Comparison of ENCODE assay signal across 8 mouse cellular contexts in genomic region chr8:121905420-121905819, GRCm38 (mm10). TPM values are rescaled to one million over a fixed set of nuclear protein-coding genes. Genes with fewer than 3 reads are reported as not detected.
DNase-seq lines count a peak whose midpoint lies in the region; ATAC-seq and TF ChIP-seq lines count a peak whose summit lies in the region.

No protein-coding gene starts in this region.

- WGBS in cerebellum, adult 2 months = 9% methylated on average over 1 of the region's 1 CpGs
- WGBS in liver, embryonic 12.5 days (ENCODE audit: insufficient replicate concordance) = 55% methylated on average over 1 of the region's 1 CpGs

- H3K27me3 ChIP-seq in cerebellum, adult 2 months (ENCODE audit: control insufficient read depth, insufficient read depth, low read length) = no peaks in the 10 kb centered on the region
- H3K27me3 ChIP-seq in megakaryocyte, embryonic 14.5 days (replicated peaks) = no peaks in the 10 kb centered on the region
- H3K27me3 ChIP-seq in liver, embryonic 12.5 days (replicated peaks) = no peaks in the 10 kb centered on the region

- peak overlapping the region; percentile 90 for H3K9ac ChIP-seq in liver, embryonic 12.5 days

- no peak for TF ChIP-seq POLR2A in cerebellum, adult 2 months (IDR thresholded peaks at IDR 0.05; ENCODE audit: borderline replicate concordance, insufficient read depth, low read length)

- H3K36me3 ChIP-seq in megakaryocyte, embryonic 14.5 days (replicated peaks; ENCODE audit: low read length) = peaks cover 44% of the 10 kb centered on the region
- H3K36me3 ChIP-seq in liver, embryonic 12.5 days = peaks cover 52% of the 10 kb centered on the region

- H3K9me3 ChIP-seq in megakaryocyte, embryonic 14.5 days = no peaks in the 10 kb centered on the region
- no peaks in the 10 kb centered on the region for H3K9me3 ChIP-seq in liver, embryonic 12.5 days (replicated peaks)

- peak overlapping the region; percentile 75 for H3K4me2 ChIP-seq in liver, embryonic 12.5 days

- DNase-seq in cerebellum, adult 2 months = peak in 1 of 2 experiments; percentile 51
- DNase-seq in urinary bladder, postnatal 36 days (ENCODE audit: low spot score in 2 of 2) = no peak
- DNase-seq in gastrocnemius, adult 8-10 months (ENCODE audit: low spot score in 2 of 2) = no peak
- no peak for DNase-seq in spleen, adult 18-20 months

- H3K4me3 ChIP-seq in cerebellum, adult 2 months (replicated peaks; ENCODE audit: insufficient read depth, low read depth, low read length) = peak overlapping the region; percentile 65
- H3K4me3 ChIP-seq in megakaryocyte, embryonic 14.5 days (replicated peaks) = peak overlapping the region; percentile 100
- H3K4me3 ChIP-seq in liver, embryonic 12.5 days = peak overlapping the region; percentile 89

- no peak overlapping the region for H3K27ac ChIP-seq in cerebellum, adult 2 months (ENCODE audit: insufficient read depth, low read length)
- peak overlapping the region; percentile 76 for H3K27ac ChIP-seq in liver, embryonic 12.5 days

- TF ChIP-seq CTCF in cerebellum, adult 2 months (IDR thresholded peaks at IDR 0.05; ENCODE audit: borderline replicate concordance, insufficient read depth, low read depth, low read length) = no peak

- H3K4me1 ChIP-seq in cerebellum, adult 2 months (ENCODE audit: control insufficient read depth, insufficient read depth, low read length) = peaks cover 41% of the 10 kb centered on the region
- H3K4me1 ChIP-seq in megakaryocyte, embryonic 14.5 days = peaks cover 94% of the 10 kb centered on the region
- peaks cover 85% of the 10 kb centered on the region for H3K4me1 ChIP-seq in liver, embryonic 12.5 days

- ATAC-seq in cerebellum, adult (ENCODE audit: insufficient number of reproducible peaks, low FRiP score, low TSS enrichment) = no peak
- no peak for ATAC-seq in megakaryocyte, adult 5-6 weeks (ENCODE audit: poor library complexity, severe bottlenecking)
- ATAC-seq in liver, embryonic 12.5 days = no peak

RNA-seq across cellular contexts. Expression of gene Slc7a5, which starts 2.1 kb away (rescaled TPM):
- 70.7 and 78.0 TPM in 2 replicates for polyA plus RNA-seq in cerebellum, adult 2 months (2012; rRNA removed)
- 77.3 and 236 TPM in 2 replicates for polyA plus RNA-seq in megakaryocyte, embryonic 14.5 days (2012; ENCODE audit: insufficient read depth, low replicate concordance)
- total RNA-seq in megakaryocyte, adult 5-6 weeks (2015) = 8.7 and 9.3 TPM in 2 replicates
- 6.5 and 8.5 TPM in 2 replicates for total RNA-seq in megakaryocyte, adult 5-6 weeks (2017)
- polyA plus RNA-seq in liver, embryonic 12.5 days (2016; fragmentation: Nextera tagmentation; extraction: Ambion mirVana) = 52.6 and 58.9 TPM in 2 replicates
- total RNA-seq in gastrocnemius, adult 8-10 months (2022) = 1 to 10 TPM in 3 of 4 experiments, under 1 TPM in 1; 0.77 to 1.4 (median 1.2) TPM

RNA-seq across cellular contexts. Expression of gene Car5a, which starts 39.3 kb away (rescaled TPM):
- polyA plus RNA-seq in cerebellum, adult 2 months (2012; rRNA removed) = 0.44 and 0.59 TPM in 2 replicates
- polyA plus RNA-seq in megakaryocyte, embryonic 14.5 days (2012; ENCODE audit: insufficient read depth, low replicate concordance) = 2.1 TPM in 1 of 2 replicates, not detected in the other
- total RNA-seq in megakaryocyte, adult 5-6 weeks (2015) = not detected in 2 replicates
- not detected in 2 replicates for total RNA-seq in megakaryocyte, adult 5-6 weeks (2017)
- 0.69 and 0.85 TPM in 2 replicates for polyA plus RNA-seq in liver, embryonic 12.5 days (2016; fragmentation: Nextera tagmentation; extraction: Ambion mirVana)
- total RNA-seq in gastrocnemius, adult 8-10 months (2022) = not detected

RNA-seq across cellular contexts. Expression of gene Banp, which starts 44.1 kb away (rescaled TPM):
- 64.3 and 67.1 TPM in 2 replicates for polyA plus RNA-seq in cerebellum, adult 2 months (2012; rRNA removed)
- 47.5 and 119 TPM in 2 replicates for polyA plus RNA-seq in megakaryocyte, embryonic 14.5 days (2012; ENCODE audit: insufficient read depth, low replicate concordance)
- total RNA-seq in megakaryocyte, adult 5-6 weeks (2015) = 8.1 and 9.2 TPM in 2 replicates
- total RNA-seq in megakaryocyte, adult 5-6 weeks (2017) = 21.3 and 28.7 TPM in 2 replicates
- polyA plus RNA-seq in liver, embryonic 12.5 days (2016; fragmentation: Nextera tagmentation; extraction: Ambion mirVana) = 22.4 and 25.4 TPM in 2 replicates
- 10 to 100 TPM in 1 of 4 experiments, 1 to 10 TPM in 3; 5.4 to 16.0 (median 6.3) TPM for total RNA-seq in gastrocnemius, adult 8-10 months (2022)
